Mouse (Mus musculus): Measurements from ENCODE around the gene Slc22a7. TPM values are rescaled to one million over a fixed set of nuclear protein-coding genes. Genes with fewer than 3 reads are reported as not detected.

Slc22a7 gene
- total RNA-seq, 2 experiments from 2014 or later = 0.48 to 0.76 TPM

- DNase-seq (ENCODE audit: low spot score in 2 of 2) = no peak
These were observed 1.4 kb downstream of the Slc22a7 start for GRCm38 (mm10) chr17:46436672-46437366.

GRCm38 (mm10) chr17:46433627-46434026 lies 4.6 kb downstream of the Slc22a7 start:
- DNase-seq (ENCODE audit: low spot score in 2 of 2) = no peak

GRCm38 (mm10) chr17:46428761-46429414 lies 9.4 kb downstream of the Slc22a7 start, which contains the start of gene Crip3:
TSS of gene Crip3 (plus strand) at chr17:46428926.
- DNase-seq (ENCODE audit: low spot score in 2 of 2) = no peak

- DNase-seq (ENCODE audit: low spot score in 2 of 2) = peak in 1 of 2 experiments; percentile 44
These were observed 11.8 kb downstream of the Slc22a7 start for GRCm38 (mm10) chr17:46426496-46426895.

GRCm38 (mm10) chr17:46419717-46420116 lies 18.5 kb downstream of the Slc22a7 start:
- DNase-seq (ENCODE audit: low spot score in 2 of 2) = no peak

- no peak for DNase-seq (ENCODE audit: low spot score in 2 of 2)
These were observed 19.6 kb downstream of the Slc22a7 start for GRCm38 (mm10) chr17:46418628-46419027.

- DNase-seq (ENCODE audit: low spot score in 2 of 2) = no peak
These were observed 29.8 kb downstream of the Slc22a7 start for GRCm38 (mm10) chr17:46408478-46408877.

GRCm38 (mm10) chr17:46394631-46395030 lies 43.6 kb downstream of the Slc22a7 start:
- no peak for DNase-seq (ENCODE audit: low spot score in 2 of 2)

- DNase-seq (ENCODE audit: low spot score in 2 of 2) = peak in 1 of 2 experiments; percentile 39
These were observed 45.2 kb downstream of the Slc22a7 start for GRCm38 (mm10) chr17:46393012-46393411.

GRCm38 (mm10) chr17:46388200-46388599 lies 50.1 kb downstream of the Slc22a7 start:
- DNase-seq (ENCODE audit: low spot score in 2 of 2) = no peak

GRCm38 (mm10) chr17:46384061-46384801 lies 54.0 kb downstream of the Slc22a7 start:
- peak; percentile 41 to 54 for DNase-seq (ENCODE audit: low spot score in 2 of 2)

GRCm38 (mm10) chr17:46383294-46384060 lies 54.8 kb downstream of the Slc22a7 start, which contains the start of gene Zfp318:
TSS of gene Zfp318 (plus strand) at chr17:46383731.
- peak; percentile 97 to 98 for DNase-seq (ENCODE audit: low spot score in 2 of 2)

Other genes starting within 250 kb of the Slc22a7 start
- gene Polh, start 235.8 kb downstream of the Slc22a7 start, total RNA-seq (2021) = 1 to 10 TPM; 6.8 to 7.5 TPM
- gene Xpo5, start 235.7 kb downstream of the Slc22a7 start, total RNA-seq (2021) = 10 to 100 TPM; 43.0 to 43.9 TPM
- gene Polr1c, start 190.4 kb downstream of the Slc22a7 start, total RNA-seq (2021) = 10 to 100 TPM; 37.2 to 40.1 TPM
- 10 to 100 TPM; 68.7 to 70.3 TPM for gene Yipf3, start 190.4 kb downstream of the Slc22a7 start, total RNA-seq (2021)
- gene Lrrc73, start 184.9 kb downstream of the Slc22a7 start, total RNA-seq (2021) = 10 to 100 TPM; 88.1 to 93.6 TPM
- 10 to 100 TPM; 39.0 to 41.0 TPM for gene Tjap1, start 155.4 kb downstream of the Slc22a7 start, total RNA-seq (2021)
- gene Dlk2, start 141.0 kb downstream of the Slc22a7 start, total RNA-seq (2021) = 10 to 100 TPM; 44.4 to 52.4 TPM
- gene Abcc10, start 110.1 kb downstream of the Slc22a7 start, total RNA-seq (2021) = 1 to 10 TPM; 9.3 to 9.6 TPM
- gene Zfp318, start 54.7 kb downstream of the Slc22a7 start, total RNA-seq (2021) = 10 to 100 TPM; 78.1 to 81.5 TPM
- gene Crip3, start 9.5 kb downstream of the Slc22a7 start, total RNA-seq (2021) = 1 to 10 TPM; 3.0 to 4.4 TPM
- 100 to 1,000 TPM; 106 to 107 TPM for gene Ttbk1, start 49.2 kb upstream of the Slc22a7 start, total RNA-seq (2021)
- gene Dnph1, start 58.3 kb upstream of the Slc22a7 start, total RNA-seq (2021) = 1 to 10 TPM; 6.0 to 7.6 TPM
- 10 to 100 TPM; 42.1 to 52.6 TPM for gene Cul9, start 107.9 kb upstream of the Slc22a7 start, total RNA-seq (2021)
- gene Srf, start 117.7 kb upstream of the Slc22a7 start, total RNA-seq (2021) = 10 to 100 TPM; 46.4 to 53.9 TPM
- 10 to 100 TPM; 16.4 to 18.9 TPM for gene Ptk7, start 191.0 kb upstream of the Slc22a7 start, total RNA-seq (2021)
- 10 to 100 TPM; 13.4 to 14.0 TPM for gene Klc4, start 207.6 kb upstream of the Slc22a7 start, total RNA-seq (2021)
- 10 to 100 TPM; 52.4 to 54.0 TPM for gene Mrpl2, start 207.8 kb upstream of the Slc22a7 start, total RNA-seq (2021)
- 10 to 100 TPM; 33.6 to 35.0 TPM for gene Cul7, start 211.9 kb upstream of the Slc22a7 start, total RNA-seq (2021)
- gene Rrp36, start 235.9 kb upstream of the Slc22a7 start, total RNA-seq (2021) = 10 to 100 TPM; 18.0 to 20.7 TPM
- gene Mea1, start 240.3 kb upstream of the Slc22a7 start, total RNA-seq (2021) = 100 to 1,000 TPM; 118 TPM
- gene Klhdc3, start 242.5 kb upstream of the Slc22a7 start, total RNA-seq (2021) = 100 to 1,000 TPM; 153 to 160 TPM

Measured in layer of hippocampus, postnatal 10 days (tissue).